Mouse (Mus musculus): ENCODE data around the gene Fhl3. TPM values are rescaled to one million over a fixed set of nuclear protein-coding genes. Genes with fewer than 3 reads are reported as not detected.

The Fhl3 gene
- 6.3 and 6.4 TPM in 2 replicates for polyA plus RNA-seq (2014; fragmentation: Nextera tagmentation; extraction: Ambion mirVana)

DNA sequence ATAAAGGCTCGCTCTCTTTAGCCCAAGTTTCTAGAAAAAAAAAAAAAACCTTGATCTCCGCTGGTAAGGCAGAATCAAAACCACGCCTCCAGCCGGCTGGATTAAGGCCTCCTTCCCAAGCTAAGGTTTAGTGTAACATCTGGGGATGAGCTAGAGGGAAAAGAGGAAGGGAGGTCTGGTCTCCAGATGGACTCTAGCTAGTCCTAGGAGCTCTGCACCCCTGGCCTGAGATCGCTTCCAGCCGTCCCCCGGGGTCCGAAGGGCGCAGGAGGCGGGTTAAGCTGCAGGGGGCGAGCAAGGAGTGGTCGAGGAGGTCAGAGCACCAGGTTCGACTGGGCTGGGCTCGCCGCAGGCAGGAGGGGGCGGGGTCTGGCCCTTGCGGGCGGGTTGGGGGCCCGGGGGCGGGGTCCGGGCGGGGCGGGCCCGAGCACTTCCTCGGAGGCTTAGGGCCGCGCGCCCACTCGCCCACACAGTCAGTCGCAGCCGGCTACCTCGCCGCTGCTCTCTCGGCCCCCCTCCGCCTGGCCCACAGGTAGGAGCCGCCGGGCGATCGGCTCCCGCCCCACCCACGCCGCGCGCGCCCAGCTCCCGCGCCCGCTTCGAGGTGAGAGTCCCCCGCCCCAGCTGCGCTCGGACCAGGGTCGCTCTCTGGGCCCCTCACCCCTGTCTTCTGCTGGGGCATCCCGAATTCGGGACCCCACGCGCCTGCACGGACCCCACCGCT, at the start of gene Fhl3:
Gene Fhl3 (plus strand): TSS at position 454 of the 724 bp plus-strand sequence.
- peaks cover 35% of the 10 kb centered on the region for H3K4me1 ChIP-seq (ENCODE audit: control insufficient read depth, insufficient read depth, low read length)
- peak; percentile 67 for ATAC-seq (replicated peaks; ENCODE audit: insufficient number of reproducible peaks, low FRiP score, low TSS enrichment)
- peak within 1 kb of the TSS; percentile 90 for H3K4me3 ChIP-seq (ENCODE audit: low read depth, low read length)
- peak within 1 kb of the TSS; percentile 94 for H3K4me2 ChIP-seq
- H3K36me3 ChIP-seq (ENCODE audit: control insufficient read depth, insufficient read depth, low read length): no peaks in the 10 kb centered on the region
- peaks cover 6% of the 10 kb centered on the region for H3K27me3 ChIP-seq (ENCODE audit: control insufficient read depth, insufficient read depth, low read length)
- H3K9ac ChIP-seq (ENCODE audit: low read depth, low read length): peak within 1 kb of the TSS; percentile 86
- peak within 1 kb of the TSS; percentile 62 for H3K27ac ChIP-seq (ENCODE audit: low read depth, low read length)
- WGBS (ENCODE audit: insufficient replicate concordance): under 1% methylated on average over 51 of the region's 59 CpGs
- no peaks in the 10 kb centered on the region for H3K9me3 ChIP-seq (replicated peaks; ENCODE audit: control insufficient read depth, low read length)

GRCm38 (mm10) chr4:124652886-124653285, 47.6 kb upstream of the Fhl3 start:
- peak overlapping the region; percentile 25; the same call in 1 of the 2 replicates for H3K27ac ChIP-seq (ENCODE audit: low read depth, low read length)
- peaks cover 23% of the 10 kb centered on the region for H3K4me1 ChIP-seq (ENCODE audit: control insufficient read depth, insufficient read depth, low read length)
- 7% methylated on average over 9 of the region's 9 CpGs for WGBS (ENCODE audit: insufficient replicate concordance)
- H3K4me3 ChIP-seq (ENCODE audit: low read depth, low read length): no peak overlapping the region
- no peak overlapping the region for H3K9ac ChIP-seq (ENCODE audit: low read depth, low read length)
- H3K27me3 ChIP-seq (ENCODE audit: control insufficient read depth, insufficient read depth, low read length): peaks cover 46% of the 10 kb centered on the region
- ATAC-seq (replicated peaks; ENCODE audit: insufficient number of reproducible peaks, low FRiP score, low TSS enrichment): peak; percentile 62
- peak overlapping the region; percentile 36 for H3K4me2 ChIP-seq
- H3K9me3 ChIP-seq (replicated peaks; ENCODE audit: control insufficient read depth, low read length): no peaks in the 10 kb centered on the region
- no peaks in the 10 kb centered on the region for H3K36me3 ChIP-seq (ENCODE audit: control insufficient read depth, insufficient read depth, low read length)

- peak within 1 kb of the TSS; percentile 100 for H3K4me2 ChIP-seq
- H3K9me3 ChIP-seq (replicated peaks; ENCODE audit: control insufficient read depth, low read length): no peaks in the 10 kb centered on the region
- H3K4me3 ChIP-seq (ENCODE audit: low read depth, low read length): peak within 1 kb of the TSS; percentile 72
- no peak for ATAC-seq (replicated peaks; ENCODE audit: insufficient number of reproducible peaks, low FRiP score, low TSS enrichment)
- H3K9ac ChIP-seq (ENCODE audit: low read depth, low read length): peak within 1 kb of the TSS; percentile 56; the same call in 1 of the 2 replicates
- 3% methylated on average over 15 of the region's 15 CpGs for WGBS (ENCODE audit: insufficient replicate concordance)
- peaks cover 27% of the 10 kb centered on the region for H3K4me1 ChIP-seq (ENCODE audit: control insufficient read depth, insufficient read depth, low read length)
- H3K27me3 ChIP-seq (ENCODE audit: control insufficient read depth, insufficient read depth, low read length): peaks cover 70% of the 10 kb centered on the region
- no peaks in the 10 kb centered on the region for H3K36me3 ChIP-seq (ENCODE audit: control insufficient read depth, insufficient read depth, low read length)
- no peak within 1 kb of the TSS for H3K27ac ChIP-seq (ENCODE audit: low read depth, low read length)
Observed at GRCm38 (mm10) chr4:124656518-124656853, 44.0 kb upstream of the Fhl3 start, which contains the start of gene Pou3f1. Gene Pou3f1 (plus strand): TSS chr4:124656807.

GRCm38 (mm10) chr4:124656854-124657650, 43.4 kb upstream of the Fhl3 start:
- WGBS (ENCODE audit: insufficient replicate concordance): under 1% methylated on average over 77 of the region's 92 CpGs
- no peaks in the 10 kb centered on the region for H3K36me3 ChIP-seq (ENCODE audit: control insufficient read depth, insufficient read depth, low read length)
- H3K27me3 ChIP-seq (ENCODE audit: control insufficient read depth, insufficient read depth, low read length): peaks cover 76% of the 10 kb centered on the region
- H3K9ac ChIP-seq (ENCODE audit: low read depth, low read length): peak overlapping the region; percentile 56; the same call in 1 of the 2 replicates
- H3K4me2 ChIP-seq: peak overlapping the region; percentile 100
- ATAC-seq (replicated peaks; ENCODE audit: insufficient number of reproducible peaks, low FRiP score, low TSS enrichment): peak; percentile 80
- peak overlapping the region; percentile 72 for H3K4me3 ChIP-seq (ENCODE audit: low read depth, low read length)
- no peak overlapping the region for H3K27ac ChIP-seq (ENCODE audit: low read depth, low read length)
- no peaks in the 10 kb centered on the region for H3K9me3 ChIP-seq (replicated peaks; ENCODE audit: control insufficient read depth, low read length)
- H3K4me1 ChIP-seq (ENCODE audit: control insufficient read depth, insufficient read depth, low read length): peaks cover 25% of the 10 kb centered on the region

GRCm38 (mm10) chr4:124657781-124658180, 42.7 kb upstream of the Fhl3 start:
- peaks cover 83% of the 10 kb centered on the region for H3K27me3 ChIP-seq (ENCODE audit: control insufficient read depth, insufficient read depth, low read length)
- H3K4me1 ChIP-seq (ENCODE audit: control insufficient read depth, insufficient read depth, low read length): peaks cover 18% of the 10 kb centered on the region
- no peaks in the 10 kb centered on the region for H3K36me3 ChIP-seq (ENCODE audit: control insufficient read depth, insufficient read depth, low read length)
- H3K4me3 ChIP-seq (ENCODE audit: low read depth, low read length): peak overlapping the region; percentile 72
- 1% methylated on average over 36 of the region's 61 CpGs for WGBS (ENCODE audit: insufficient replicate concordance)
- no peaks in the 10 kb centered on the region for H3K9me3 ChIP-seq (replicated peaks; ENCODE audit: control insufficient read depth, low read length)
- no peak overlapping the region; the same call in 1 of the 2 replicates for H3K9ac ChIP-seq (ENCODE audit: low read depth, low read length)
- no peak overlapping the region for H3K27ac ChIP-seq (ENCODE audit: low read depth, low read length)
- no peak for ATAC-seq (replicated peaks; ENCODE audit: insufficient number of reproducible peaks, low FRiP score, low TSS enrichment)
- H3K4me2 ChIP-seq: peak overlapping the region; percentile 100

DNA sequence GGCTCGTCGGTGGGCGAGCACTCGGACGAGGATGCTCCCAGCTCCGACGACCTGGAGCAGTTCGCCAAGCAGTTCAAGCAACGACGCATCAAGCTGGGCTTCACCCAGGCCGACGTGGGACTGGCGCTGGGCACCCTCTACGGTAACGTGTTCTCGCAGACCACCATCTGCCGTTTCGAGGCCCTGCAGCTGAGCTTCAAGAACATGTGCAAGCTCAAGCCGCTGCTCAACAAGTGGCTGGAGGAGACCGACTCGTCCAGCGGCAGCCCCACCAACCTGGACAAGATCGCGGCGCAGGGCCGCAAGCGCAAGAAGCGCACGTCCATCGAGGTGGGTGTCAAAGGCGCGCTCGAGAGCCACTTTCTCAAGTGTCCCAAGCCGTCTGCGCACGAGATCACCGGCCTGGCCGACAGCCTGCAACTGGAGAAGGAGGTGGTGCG, 42.1 kb upstream of the Fhl3 start:
- no peaks in the 10 kb centered on the region for H3K9me3 ChIP-seq (replicated peaks; ENCODE audit: control insufficient read depth, low read length)
- H3K36me3 ChIP-seq (ENCODE audit: control insufficient read depth, insufficient read depth, low read length): no peaks in the 10 kb centered on the region
- peaks cover 11% of the 10 kb centered on the region for H3K4me1 ChIP-seq (ENCODE audit: control insufficient read depth, insufficient read depth, low read length)
- peaks cover 90% of the 10 kb centered on the region for H3K27me3 ChIP-seq (ENCODE audit: control insufficient read depth, insufficient read depth, low read length)
- no peak for ATAC-seq (replicated peaks; ENCODE audit: insufficient number of reproducible peaks, low FRiP score, low TSS enrichment)
- WGBS (ENCODE audit: insufficient replicate concordance): 1% methylated on average over 39 of the region's 39 CpGs
- H3K4me2 ChIP-seq: peak overlapping the region; percentile 100
- H3K9ac ChIP-seq (ENCODE audit: low read depth, low read length): no peak overlapping the region
- H3K4me3 ChIP-seq (ENCODE audit: low read depth, low read length): peak overlapping the region; percentile 72
- H3K27ac ChIP-seq (ENCODE audit: low read depth, low read length): no peak overlapping the region

- H3K9ac ChIP-seq (ENCODE audit: low read depth, low read length): no peak overlapping the region
- peaks cover 92% of the 10 kb centered on the region for H3K27me3 ChIP-seq (ENCODE audit: control insufficient read depth, insufficient read depth, low read length)
- no peaks in the 10 kb centered on the region for H3K36me3 ChIP-seq (ENCODE audit: control insufficient read depth, insufficient read depth, low read length)
- no peak overlapping the region for H3K27ac ChIP-seq (ENCODE audit: low read depth, low read length)
- H3K4me2 ChIP-seq: peak overlapping the region; percentile 53
- peaks cover 10% of the 10 kb centered on the region for H3K4me1 ChIP-seq (ENCODE audit: control insufficient read depth, insufficient read depth, low read length)
- H3K9me3 ChIP-seq (replicated peaks; ENCODE audit: control insufficient read depth, low read length): no peaks in the 10 kb centered on the region
- ATAC-seq (replicated peaks; ENCODE audit: insufficient number of reproducible peaks, low FRiP score, low TSS enrichment): no peak
- peak overlapping the region; percentile 31 for H3K4me3 ChIP-seq (ENCODE audit: low read depth, low read length)
- WGBS (ENCODE audit: insufficient replicate concordance): 1% methylated on average over 68 of the region's 68 CpGs
Observed at GRCm38 (mm10) chr4:124659251-124660217, 41.0 kb upstream of the Fhl3 start.

- H3K36me3 ChIP-seq (ENCODE audit: control insufficient read depth, insufficient read depth, low read length): no peaks in the 10 kb centered on the region
- no peaks in the 10 kb centered on the region for H3K9me3 ChIP-seq (replicated peaks; ENCODE audit: control insufficient read depth, low read length)
- peaks cover 92% of the 10 kb centered on the region for H3K27me3 ChIP-seq (ENCODE audit: control insufficient read depth, insufficient read depth, low read length)
- no peak overlapping the region for H3K4me2 ChIP-seq
- no peak overlapping the region for H3K4me3 ChIP-seq (ENCODE audit: low read depth, low read length)
- no peak for ATAC-seq (replicated peaks; ENCODE audit: insufficient number of reproducible peaks, low FRiP score, low TSS enrichment)
- peaks cover 10% of the 10 kb centered on the region for H3K4me1 ChIP-seq (ENCODE audit: control insufficient read depth, insufficient read depth, low read length)
- H3K9ac ChIP-seq (ENCODE audit: low read depth, low read length): no peak overlapping the region
- H3K27ac ChIP-seq (ENCODE audit: low read depth, low read length): no peak overlapping the region
- WGBS (ENCODE audit: insufficient replicate concordance): 41% methylated on average over 3 of the region's 3 CpGs
Observed at GRCm38 (mm10) chr4:124660603-124661002, 39.9 kb upstream of the Fhl3 start.

Measured in heart, embryonic 11.5 days (tissue).